Mouse (Mus musculus) lung, postnatal 0 days (tissue): ENCODE measurements at regions not wholly inside any gene's neighbourhood (a gene's known extent, or its start where the extent isn't known, plus 50 kb on each side); places are given as distances from the start of the nearest gene placed in this dataset.

ENCODE experiments used
- CTCF ChIP-seq: IDR thresholded peaks from 2 replicates; pipeline ENCODE4 v1.5.1; 2016; ENCODE audit warnings: antibody characterized with exemption, mild to moderate bottlenecking
- EP300 ChIP-seq: IDR thresholded peaks from 2 replicates; pipeline ENCODE4 v1.6.1; 2016; ENCODE audit warnings: antibody characterized with exemption, mild to moderate bottlenecking, control low read depth

DNA sequence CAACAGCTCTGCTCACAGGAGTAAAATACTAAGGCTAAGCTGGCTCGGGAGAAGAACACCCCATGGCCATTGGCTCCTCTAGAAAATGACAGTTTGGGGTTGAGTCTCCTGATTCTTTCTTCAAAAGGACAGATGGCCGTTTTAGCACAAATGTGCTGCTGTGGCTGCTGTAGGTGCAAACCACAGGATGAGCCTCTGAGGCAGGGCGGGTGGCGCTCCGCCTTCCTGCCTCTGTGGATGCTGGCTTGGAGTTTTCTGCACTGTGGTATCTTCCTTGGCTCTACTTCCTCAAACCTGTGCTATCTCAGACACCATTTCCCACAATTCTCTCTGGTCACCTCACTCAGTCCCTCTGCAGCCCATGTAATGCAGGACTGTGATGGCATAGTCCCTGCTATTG, 317.8 kb upstream of the Prickle1 start:
- no peak for TF ChIP-seq CTCF
- no peak for TF ChIP-seq EP300
